Comparison of ENCODE assay signal across 8 mouse cellular contexts in the genomic region with DNA sequence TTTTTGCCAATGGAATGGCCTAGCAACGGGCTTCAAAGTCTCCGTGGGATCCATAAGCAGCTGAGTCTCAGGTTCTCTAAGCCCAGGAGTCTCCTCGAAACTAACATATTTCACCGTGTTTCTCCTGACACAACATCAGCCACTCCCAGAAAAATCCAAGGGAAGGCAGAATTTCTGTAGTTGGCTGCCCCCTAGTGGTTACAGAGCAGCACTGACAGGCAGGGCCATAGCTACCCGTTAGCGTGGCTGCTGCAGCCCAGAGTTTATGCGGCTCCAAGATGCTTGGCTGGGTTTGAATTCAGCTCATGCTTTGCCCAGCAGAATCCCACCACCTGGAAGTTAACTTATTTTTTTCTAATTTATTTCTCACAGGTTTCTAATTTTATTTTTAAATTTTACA.
A peak's percentile ranks its signal among the peaks of the same experiment; 100 is the strongest.
DNase-seq lines count a peak whose midpoint lies in the region; ATAC-seq and TF ChIP-seq lines count a peak whose summit lies in the region.

No protein-coding gene starts in this region.

- 16% methylated on average over 7 of the region's 7 CpGs for WGBS in embryonic facial prominence, embryonic 10.5 days
- WGBS in kidney, adult 2 months: 0% methylated on average over 7 of the region's 7 CpGs
- 11% methylated on average over 7 of the region's 7 CpGs for WGBS in limb, embryonic 13.5 days
- WGBS in stomach, postnatal 0 days: 13% methylated on average over 7 of the region's 7 CpGs

- no peaks in the 10 kb centered on the region for H3K4me1 ChIP-seq in embryonic facial prominence, embryonic 10.5 days
- H3K4me1 ChIP-seq in kidney, adult 2 months (ENCODE audit: control insufficient read depth, insufficient read depth, low read length): no peaks in the 10 kb centered on the region
- no peaks in the 10 kb centered on the region for H3K4me1 ChIP-seq in limb, embryonic 13.5 days
- no peaks in the 10 kb centered on the region for H3K4me1 ChIP-seq in stomach, postnatal 0 days (replicated peaks; ENCODE audit: control insufficient read depth, insufficient read depth)

- TF ChIP-seq EP300 in stomach, postnatal 0 days (optimal IDR thresholded peaks at IDR 0.05): no peak

- ATAC-seq in limb, embryonic 13.5 days (ENCODE audit: low FRiP score, low read depth): peak; percentile 75; the same call in 1 of the 2 replicates
- peak; percentile 63 for ATAC-seq in stomach, postnatal 0 days (ENCODE audit: low FRiP score, low TSS enrichment)

- H3K79me3 ChIP-seq in C2C12 (ENCODE audit: low read depth): no peaks in the 10 kb centered on the region

- H3K4me2 ChIP-seq in limb, embryonic 13.5 days (replicated peaks): no peak overlapping the region
- H3K4me2 ChIP-seq in stomach, postnatal 0 days (replicated peaks; ENCODE audit: low read depth): no peak overlapping the region

- peak; percentile 63 for DNase-seq in adrenal gland, postnatal 10 days
- peak; percentile 62 for DNase-seq in embryonic facial prominence, embryonic 10.5 days (ENCODE audit: low spot score)
- peak; percentile 40 for DNase-seq in heart, adult 8-10 months (ENCODE audit: low spot score)
- peak; percentile 54 for DNase-seq in kidney, adult 2 months
- peak; percentile 5 to 15 for DNase-seq in natural killer cell, adult 2 months (ENCODE audit: low spot score in 2 of 2)
- peak; percentile 46 for DNase-seq in stomach, postnatal 0 days (ENCODE audit: low spot score)

- H3K9me3 ChIP-seq in embryonic facial prominence, embryonic 10.5 days: no peaks in the 10 kb centered on the region
- no peaks in the 10 kb centered on the region for H3K9me3 ChIP-seq in limb, embryonic 13.5 days
- no peaks in the 10 kb centered on the region for H3K9me3 ChIP-seq in stomach, postnatal 0 days (ENCODE audit: control insufficient read depth, low read length)

- no peaks in the 10 kb centered on the region for H3K36me3 ChIP-seq in C2C12 (ENCODE audit: control insufficient read depth, insufficient read depth)
- no peaks in the 10 kb centered on the region for H3K36me3 ChIP-seq in embryonic facial prominence, embryonic 10.5 days (replicated peaks)
- H3K36me3 ChIP-seq in kidney, adult 2 months (ENCODE audit: control insufficient read depth, insufficient read depth, low read length): no peaks in the 10 kb centered on the region
- H3K36me3 ChIP-seq in limb, embryonic 13.5 days: no peaks in the 10 kb centered on the region
- no peaks in the 10 kb centered on the region for H3K36me3 ChIP-seq in stomach, postnatal 0 days (ENCODE audit: control insufficient read depth, insufficient read depth, low read length)

- peak; percentile 75 for TF ChIP-seq CTCF in C2C12 (IDR thresholded peaks at IDR 0.05; ENCODE audit: control insufficient read depth, insufficient read depth, insufficient read length)
- TF ChIP-seq CTCF in kidney, adult 2 months (conservative IDR thresholded peaks at IDR 0.05; ENCODE audit: insufficient read depth, insufficient read length, low read depth, low read length): peak; percentile 78
- TF ChIP-seq CTCF in stomach, postnatal 0 days (IDR thresholded peaks at IDR 0.05; ENCODE audit: low read depth): peak; percentile 85

- H3K79me2 ChIP-seq in C2C12 (ENCODE audit: control insufficient read depth, insufficient read depth): no peaks in the 10 kb centered on the region

- no peaks in the 10 kb centered on the region for H3K27me3 ChIP-seq in C2C12 (ENCODE audit: control insufficient read depth, insufficient read depth, insufficient read length)
- H3K27me3 ChIP-seq in embryonic facial prominence, embryonic 10.5 days (replicated peaks; ENCODE audit: low read depth, poor library complexity, severe bottlenecking): peaks cover 73% of the 10 kb centered on the region
- no peaks in the 10 kb centered on the region for H3K27me3 ChIP-seq in kidney, adult 2 months (replicated peaks; ENCODE audit: control insufficient read depth, insufficient read depth, low read length)
- peaks cover 17% of the 10 kb centered on the region; the same call in 1 of the 2 replicates for H3K27me3 ChIP-seq in limb, embryonic 13.5 days
- no peaks in the 10 kb centered on the region for H3K27me3 ChIP-seq in stomach, postnatal 0 days (ENCODE audit: control insufficient read depth, insufficient read depth, low read length)

- H3ac ChIP-seq in C2C12 (ENCODE audit: control insufficient read depth, insufficient read length, low read depth): no peak overlapping the region

- H3K4me3 ChIP-seq in C2C12 (ENCODE audit: insufficient read depth, poor library complexity, severe bottlenecking): no peak overlapping the region
- no peak overlapping the region for H3K4me3 ChIP-seq in embryonic facial prominence, embryonic 10.5 days
- no peak overlapping the region for H3K4me3 ChIP-seq in kidney, adult 2 months (ENCODE audit: insufficient read depth, low read depth, low read length)
- H3K4me3 ChIP-seq in limb, embryonic 13.5 days: no peak overlapping the region
- H3K4me3 ChIP-seq in stomach, postnatal 0 days (ENCODE audit: low read depth, low read length): no peak overlapping the region

- no peak for TF ChIP-seq POLR2A in kidney, adult 2 months (IDR thresholded peaks at IDR 0.05; ENCODE audit: low read depth, low read length)

- no peak overlapping the region for H3K9ac ChIP-seq in limb, embryonic 13.5 days
- no peak overlapping the region for H3K9ac ChIP-seq in stomach, postnatal 0 days (ENCODE audit: low read length)

- H3K27ac ChIP-seq in embryonic facial prominence, embryonic 10.5 days (replicated peaks): no peak overlapping the region
- no peak overlapping the region for H3K27ac ChIP-seq in kidney, adult 2 months (ENCODE audit: insufficient read depth, low read depth, low read length)
- H3K27ac ChIP-seq in limb, embryonic 13.5 days: no peak overlapping the region
- H3K27ac ChIP-seq in stomach, postnatal 0 days (replicated peaks): no peak overlapping the region

TF ChIP-seq in C2C12, 6 proteins besides CTCF, POLR2A, EP300 and RAD21:
- TF ChIP-seq MAX (IDR thresholded peaks at IDR 0.05): no peak
- TF ChIP-seq USF1 (IDR thresholded peaks at IDR 0.05; ENCODE audit: low read depth): no peak
- no peak for TF ChIP-seq CEBPB (IDR thresholded peaks at IDR 0.05; ENCODE audit: low read depth)
- no peak for TF ChIP-seq MYOG (IDR thresholded peaks at IDR 0.05; ENCODE audit: control insufficient read depth, extremely low read depth, insufficient read length)
- no peak for TF ChIP-seq MYOD1 (IDR thresholded peaks at IDR 0.05; ENCODE audit: control insufficient read depth, insufficient read length, low read depth)
- no peak for TF ChIP-seq FOSL1 (IDR thresholded peaks at IDR 0.05; ENCODE audit: insufficient read depth, low read length, poor library complexity, severe bottlenecking)
TF ChIP-seq in C2C12: peak in this region for 0.

Comparison
In these comparisons a context has a peak if more than half of its experiments do, and no peak if none do; other contexts are left out.
1. DNase-seq: peak in every context shown above with its lines; median percentile 63 in adrenal gland, postnatal 10 days; 62 in embryonic facial prominence, embryonic 10.5 days; 54 in kidney, adult 2 months; 46 in stomach, postnatal 0 days; 40 in heart, adult 8-10 months; 10 in natural killer cell, adult 2 months.